Mouse (Mus musculus) liver, adult (tissue): ENCODE data around the gene Iffo1.

ENCODE experiments used
- GATA4 ChIP-seq: IDR thresholded peaks from 2 replicates; pipeline ENCODE4 v1.6.1; 2014; ENCODE audit warnings: mild to moderate bottlenecking, low read length; ENCODE audit not compliant: insufficient replicate concordance

Iffo1 gene

DNA sequence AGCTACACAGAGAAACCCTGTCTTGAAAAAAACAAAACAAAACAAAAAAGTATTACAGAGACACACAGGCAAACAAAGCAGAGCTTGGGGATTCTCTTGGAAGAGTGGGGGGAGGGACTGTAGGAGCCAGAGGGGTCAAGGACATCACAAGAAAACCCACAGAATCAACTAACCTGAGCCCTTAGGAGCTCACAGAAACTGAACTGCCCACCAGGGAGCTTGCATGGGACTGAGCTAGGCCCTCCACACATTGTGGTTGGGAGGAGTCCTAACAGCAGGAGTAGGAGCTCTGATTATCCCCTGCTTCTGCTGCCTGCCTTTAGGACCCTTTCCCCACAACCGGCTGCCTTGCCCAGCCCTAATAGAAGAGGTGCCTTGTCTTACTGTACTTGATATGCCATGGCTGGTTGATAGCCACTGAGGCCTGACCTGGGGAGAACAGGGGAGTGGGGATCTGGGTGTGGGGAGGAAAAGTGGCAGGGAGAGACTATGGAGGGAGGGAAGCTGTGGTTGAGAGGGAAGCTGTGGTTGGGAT is 50.6 kb downstream of the Iffo1 start:
- no peak for TF ChIP-seq GATA4

DNA sequence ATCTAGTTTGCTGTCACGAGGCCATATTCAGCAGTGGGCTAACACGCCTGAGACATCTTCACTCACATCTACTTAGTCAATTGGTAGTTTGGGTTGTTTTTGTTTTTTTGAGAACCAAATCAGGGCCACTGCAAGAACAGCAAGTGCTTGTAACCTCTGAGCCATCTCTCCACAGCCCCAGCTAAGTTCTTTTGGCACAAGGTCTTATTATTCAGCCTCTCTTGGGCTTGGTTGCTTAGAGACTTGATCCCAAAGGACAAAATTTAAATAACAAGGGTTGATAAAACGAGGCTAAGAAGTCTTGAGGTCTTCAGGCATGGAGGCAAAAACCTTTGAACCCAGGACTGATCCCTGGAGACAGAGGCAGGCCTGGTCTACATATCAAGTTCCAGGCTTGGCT is 51.3 kb downstream of the Iffo1 start:
- TF ChIP-seq GATA4: no peak

DNA sequence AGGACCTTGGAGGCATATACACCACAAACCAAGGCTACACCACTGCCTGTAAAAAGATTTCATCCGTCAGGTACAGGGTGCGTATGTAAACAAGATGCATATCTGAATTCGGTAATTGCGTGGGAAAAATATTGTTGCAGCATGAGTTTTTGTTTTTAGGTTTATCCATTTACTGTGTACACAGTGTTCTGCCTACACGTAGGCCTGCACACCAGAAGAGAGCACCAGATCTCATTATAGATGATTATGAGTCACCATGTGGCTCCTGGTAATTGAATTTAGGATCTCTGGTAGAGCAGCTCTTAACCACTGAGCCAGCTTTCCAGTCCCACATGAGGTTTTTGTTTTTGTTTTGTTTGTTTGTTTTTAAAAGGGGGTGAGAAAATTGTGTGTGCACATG is 52.1 kb downstream of the Iffo1 start:
- no peak for TF ChIP-seq GATA4

DNA sequence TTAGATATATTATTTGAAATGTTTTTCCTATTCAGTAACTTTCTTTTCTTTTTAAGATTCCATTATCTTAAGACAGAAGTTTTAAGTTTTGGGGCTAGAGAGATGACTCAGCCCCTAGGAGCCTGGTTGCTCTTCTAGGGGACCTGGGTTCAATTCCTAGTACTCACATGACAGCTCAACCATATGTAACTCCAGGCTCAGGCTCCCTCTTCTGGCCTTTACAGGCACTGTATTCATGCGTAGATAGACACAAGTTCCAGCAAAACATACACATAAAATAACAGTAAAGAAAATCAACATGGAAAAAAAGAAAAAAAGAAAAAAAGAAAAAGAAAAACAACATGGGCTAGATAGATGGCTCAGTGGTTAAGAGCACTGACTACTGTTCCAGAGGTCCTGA is 65.4 kb downstream of the Iffo1 start:
- no peak for TF ChIP-seq GATA4
